Mouse (Mus musculus) lung, adult 2 months (tissue): ENCODE data around the gene Cnih2.

Experiments
- CTCF ChIP-seq: fragments of 200-500 bp; IDR thresholded peaks from 2 replicates; pipeline ENCODE4 v1.5.1; 2011; ENCODE audit warnings: mild to moderate bottlenecking, low read length, control low read depth; ENCODE audit not compliant: insufficient read depth
- POLR2A ChIP-seq: fragments of 200-500 bp; IDR thresholded peaks from 2 replicates; pipeline ENCODE4 v1.6.1; 2011; ENCODE audit warnings: low read depth, mild to moderate bottlenecking, control low read depth, low read length, borderline replicate concordance; ENCODE audit errors: extremely low read depth

DNA sequence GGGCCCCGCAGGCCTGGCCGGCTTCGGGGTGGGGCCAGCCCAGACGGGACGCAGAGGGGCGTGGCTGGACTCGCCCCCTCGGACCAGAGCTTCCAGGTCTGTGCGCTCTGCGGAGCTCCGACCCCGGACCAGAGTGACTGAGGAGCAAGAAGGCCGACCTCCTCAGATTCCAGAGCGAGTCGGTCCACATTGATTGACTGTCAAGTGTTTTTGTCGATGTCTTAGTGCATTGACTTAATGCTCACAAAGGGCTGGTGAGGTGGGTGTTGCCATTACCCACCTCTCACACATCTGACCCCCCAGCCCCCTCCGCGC, 20.0 kb upstream of the Cnih2 start, which contains the start of gene Klc2:
- TF ChIP-seq POLR2A (no peak), CTCF (no peak)
